Mouse (Mus musculus): Measurements from ENCODE around the gene Aspdh. TPM values are rescaled to one million over a fixed set of nuclear protein-coding genes. Genes with fewer than 3 reads are reported as not detected.

Aspdh gene
- polyA plus RNA-seq, 1 experiment from 2014 or later, result not detected

GRCm38 (mm10) chr7:44507491-44507890 lies 42.3 kb downstream of the Aspdh start:
- Histone ChIP-seq H3K27me3 (replicated peaks; ENCODE audit: insufficient read depth, low read length) (no peaks in the 10 kb centered on the region), H3K4me3 (ENCODE audit: low read depth, low read length) (no peak overlapping the region), H3K9ac (replicated peaks; ENCODE audit: low read depth) (no peak overlapping the region), H3K4me1 (ENCODE audit: insufficient read depth, low read depth, low read length) (no peaks in the 10 kb centered on the region), H3K27ac (ENCODE audit: low read length) (no peak overlapping the region), H3K4me2 (replicated peaks; ENCODE audit: low read depth, low read length) (no peak overlapping the region), H3K9me3 (ENCODE audit: low read length) (no peaks in the 10 kb centered on the region), H3K36me3 (ENCODE audit: insufficient read depth, low read length) (no peaks in the 10 kb centered on the region)
- DNase-seq (ENCODE audit: low spot score) (no peak), ATAC-seq (no peak)
- TF ChIP-seq EP300 (IDR thresholded peaks at IDR 0.05) (no peak), CTCF (IDR thresholded peaks at IDR 0.05) (no peak)

Small RNAs within 50 kb of the gene (microRNA-seq; reads per million reads assigned to microRNA genes)
- gene Mir7052, result 0.98 reads per million

Other genes starting within 250 kb of the Aspdh start
- gene Klk1b5, start 249.4 kb upstream of the Aspdh start, polyA plus RNA-seq (2015; fragmentation: Nextera tagmentation; extraction: Ambion mirVana), result not detected in 2 replicates
- gene Klk1, start 240.0 kb upstream of the Aspdh start, polyA plus RNA-seq (2015; fragmentation: Nextera tagmentation; extraction: Ambion mirVana), result not detected in 2 replicates
- gene Gm36864, start 229.2 kb upstream of the Aspdh start, polyA plus RNA-seq (2015; fragmentation: Nextera tagmentation; extraction: Ambion mirVana), result not detected in 2 replicates
- gene 1700028J19Rik, start 218.7 kb upstream of the Aspdh start, polyA plus RNA-seq (2015; fragmentation: Nextera tagmentation; extraction: Ambion mirVana), result 0.77 and 1.0 TPM in 2 replicates
- 45.2 and 51.3 TPM in 2 replicates for gene 2410002F23Rik, start 218.7 kb upstream of the Aspdh start, polyA plus RNA-seq (2015; fragmentation: Nextera tagmentation; extraction: Ambion mirVana)
- not detected in 2 replicates for gene Acp4, start 208.0 kb upstream of the Aspdh start, polyA plus RNA-seq (2015; fragmentation: Nextera tagmentation; extraction: Ambion mirVana)
- not detected in 2 replicates for gene Gm15517, start 203.9 kb upstream of the Aspdh start, polyA plus RNA-seq (2015; fragmentation: Nextera tagmentation; extraction: Ambion mirVana)
- gene Clec11a, start 158.5 kb upstream of the Aspdh start, polyA plus RNA-seq (2015; fragmentation: Nextera tagmentation; extraction: Ambion mirVana), result 2.1 and 2.5 TPM in 2 replicates
- gene Shank1, start 155.1 kb upstream of the Aspdh start, polyA plus RNA-seq (2015; fragmentation: Nextera tagmentation; extraction: Ambion mirVana), result 0.23 and 0.27 TPM in 2 replicates
- 0.85 and 1.4 TPM in 2 replicates for gene Syt3, start 81.3 kb upstream of the Aspdh start, polyA plus RNA-seq (2015; fragmentation: Nextera tagmentation; extraction: Ambion mirVana)
- 0.87 and 1.2 TPM in 2 replicates for gene 1700008O03Rik, start 79.6 kb upstream of the Aspdh start, polyA plus RNA-seq (2015; fragmentation: Nextera tagmentation; extraction: Ambion mirVana)
- gene Lrrc4b, start 36.4 kb upstream of the Aspdh start, polyA plus RNA-seq (2015; fragmentation: Nextera tagmentation; extraction: Ambion mirVana), result 0.51 and 0.76 TPM in 2 replicates
- 93.7 and 110 TPM in 2 replicates for gene Josd2, start 2.6 kb downstream of the Aspdh start, polyA plus RNA-seq (2015; fragmentation: Nextera tagmentation; extraction: Ambion mirVana)
- gene Emc10, start 31.1 kb downstream of the Aspdh start, polyA plus RNA-seq (2015; fragmentation: Nextera tagmentation; extraction: Ambion mirVana), result 59.3 and 69.2 TPM in 2 replicates
- 11.4 and 12.0 TPM in 2 replicates for gene Fam71e1, start 31.2 kb downstream of the Aspdh start, polyA plus RNA-seq (2015; fragmentation: Nextera tagmentation; extraction: Ambion mirVana)
- 0.37 and 0.46 TPM in 2 replicates for gene Mybpc2, start 59.3 kb downstream of the Aspdh start, polyA plus RNA-seq (2015; fragmentation: Nextera tagmentation; extraction: Ambion mirVana)
- 0.72 and 1.2 TPM in 2 replicates for gene Spib, start 66.7 kb downstream of the Aspdh start, polyA plus RNA-seq (2015; fragmentation: Nextera tagmentation; extraction: Ambion mirVana)
- 13.5 and 17.5 TPM in 2 replicates for gene Pold1, start 83.5 kb downstream of the Aspdh start, polyA plus RNA-seq (2015; fragmentation: Nextera tagmentation; extraction: Ambion mirVana)
- gene Nr1h2, start 88.6 kb downstream of the Aspdh start, polyA plus RNA-seq (2015; fragmentation: Nextera tagmentation; extraction: Ambion mirVana), result 74.8 and 84.3 TPM in 2 replicates
- 824 and 832 TPM in 2 replicates for gene Napsa, start 107.0 kb downstream of the Aspdh start, polyA plus RNA-seq (2015; fragmentation: Nextera tagmentation; extraction: Ambion mirVana)
- gene Kcnc3, start 125.3 kb downstream of the Aspdh start, polyA plus RNA-seq (2015; fragmentation: Nextera tagmentation; extraction: Ambion mirVana), result 3.8 TPM in 2 replicates
- 202 and 215 TPM in 2 replicates for gene Myh14, start 205.5 kb downstream of the Aspdh start, polyA plus RNA-seq (2015; fragmentation: Nextera tagmentation; extraction: Ambion mirVana)
- gene Izumo2, start 243.4 kb downstream of the Aspdh start, polyA plus RNA-seq (2015; fragmentation: Nextera tagmentation; extraction: Ambion mirVana), result not detected in 2 replicates